Mouse (Mus musculus) megakaryocyte-erythroid progenitor cell, adult 5 weeks (primary cell): ENCODE data around the gene Gm17571. TPM values are rescaled to one million over a fixed set of nuclear protein-coding genes. Genes with fewer than 3 reads are reported as not detected.

Experiments used
- polyA plus RNA-seq: library from polyadenylated mRNA; stranded (reverse); fragments of >175 nt; gene quantifications from 2 replicates; pipeline ENCODE4 v1.2.3, GENCODE M21; 2012

Gm17571 gene
- not detected in 2 replicates for polyA plus RNA-seq

DNA sequence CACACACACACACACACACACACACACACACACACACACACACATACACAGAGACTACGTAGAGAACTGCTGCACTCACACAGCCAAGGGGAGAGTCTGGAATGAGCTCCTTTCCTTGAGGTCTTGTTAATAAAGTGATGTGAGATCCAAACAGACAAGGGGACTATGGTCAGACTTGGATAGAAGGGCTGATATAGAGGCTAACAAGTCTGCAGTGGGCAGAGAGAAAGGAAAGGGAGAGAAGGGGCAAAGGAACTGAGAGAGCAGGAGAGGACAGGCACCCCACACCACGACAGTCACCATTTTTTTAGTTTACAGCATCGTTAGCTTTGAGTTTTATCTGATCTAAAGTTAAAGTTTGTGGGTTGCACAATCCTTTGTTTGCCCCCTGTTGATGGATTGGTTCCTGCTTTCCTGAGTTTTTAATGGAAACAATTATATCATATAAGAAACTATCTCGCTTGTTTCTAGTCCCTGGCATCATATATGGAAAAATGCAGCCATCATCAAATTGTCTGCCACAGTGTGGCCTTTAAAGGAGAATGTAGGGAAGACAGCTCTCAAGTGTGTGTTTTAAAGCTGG, at the start of gene Gm17571:
Gm17571 (minus strand) TSS at position 51 of the 583 bp plus-strand sequence.

Other genes with a start within 250 kb of the Gm17571 start
- 0.19 and 0.24 TPM in 2 replicates for gene Jrkl, start 200.9 kb downstream of the Gm17571 start, polyA plus RNA-seq
- gene Ccdc82, start 199.8 kb downstream of the Gm17571 start, polyA plus RNA-seq, result 1.7 and 2.3 TPM in 2 replicates
- 0.49 and 0.65 TPM in 2 replicates for gene Maml2, start 148.8 kb downstream of the Gm17571 start, polyA plus RNA-seq